ENCODE assay signal across 9 mouse cellular contexts in genomic region chr2:43989850-43990249, GRCm38 (mm10).
DNase-seq lines count a peak whose midpoint lies in the region; ATAC-seq lines count a peak whose summit lies in the region.
"Had no signal": no experiment of that assay in that cellular context is flagged by ENCODE, and none has a peak within 500 bp of the region (broad histone marks: within the 10 kb centered on the region; RNA-seq: fewer than 3 reads in every experiment).

No protein-coding gene starts in this region.

- DNase-seq in frontal cortex, postnatal 10 days (ENCODE audit: low spot score in 2 of 2), result peak; percentile 54 to 60
- peak; percentile 75 to 85 for DNase-seq in left cerebral cortex, adult 18-20 months (ENCODE audit: low spot score in 2 of 2)
- DNase-seq in right cerebral cortex, postnatal 10 days (ENCODE audit: low spot score in 2 of 2), result peak; percentile 87 to 91
- no peak for DNase-seq in lung, postnatal 4 days

- no peak overlapping the region for H3K9ac ChIP-seq in forebrain, embryonic 13.5 days
- H3K9ac ChIP-seq in forebrain, embryonic 12.5 days, result no peak overlapping the region

- 44% methylated on average over 5 of the region's 5 CpGs for WGBS in forebrain, embryonic 13.5 days
- WGBS in forebrain, embryonic 12.5 days, result 58% methylated on average over 5 of the region's 5 CpGs

- no peaks in the 10 kb centered on the region for H3K36me3 ChIP-seq in forebrain, embryonic 13.5 days (ENCODE audit: poor library complexity, severe bottlenecking)
- H3K36me3 ChIP-seq in forebrain, embryonic 12.5 days (replicated peaks), result no peaks in the 10 kb centered on the region

- H3K4me3 ChIP-seq in forebrain, embryonic 13.5 days, result no peak overlapping the region
- no peak overlapping the region for H3K4me3 ChIP-seq in forebrain, embryonic 12.5 days (replicated peaks)

- no peak overlapping the region for H3K4me2 ChIP-seq in forebrain, embryonic 13.5 days
- no peak overlapping the region for H3K4me2 ChIP-seq in forebrain, embryonic 12.5 days

- H3K27me3 ChIP-seq in forebrain, embryonic 13.5 days, result no peaks in the 10 kb centered on the region
- no peaks in the 10 kb centered on the region for H3K27me3 ChIP-seq in forebrain, embryonic 12.5 days

- peak overlapping the region; percentile 61 for H3K27ac ChIP-seq in forebrain, embryonic 13.5 days
- no peak overlapping the region for H3K27ac ChIP-seq in forebrain, embryonic 12.5 days
- H3K27ac ChIP-seq: macrophage had no signal

- no peaks in the 10 kb centered on the region for H3K9me3 ChIP-seq in forebrain, embryonic 13.5 days (replicated peaks)
- H3K9me3 ChIP-seq in forebrain, embryonic 12.5 days, result no peaks in the 10 kb centered on the region

- ATAC-seq in forebrain, embryonic 13.5 days, result peak; percentile 91
- ATAC-seq in forebrain, embryonic 12.5 days (ENCODE audit: low FRiP score), result no peak
- no peak for ATAC-seq in granulocyte monocyte progenitor cell, adult 5-6 weeks (replicated peaks; ENCODE audit: poor library complexity, severe bottlenecking)
- no peak for ATAC-seq in megakaryocyte-erythroid progenitor cell, adult 5-6 weeks (replicated peaks; ENCODE audit: low FRiP score, low TSS enrichment, poor library complexity, severe bottlenecking)

- no peaks in the 10 kb centered on the region for H3K4me1 ChIP-seq in forebrain, embryonic 13.5 days
- H3K4me1 ChIP-seq in forebrain, embryonic 12.5 days, result no peaks in the 10 kb centered on the region

Comparison
In these comparisons a context has a peak if more than half of its experiments do, and no peak if none do; other contexts are left out.
1. DNase-seq: peak in frontal cortex, postnatal 10 days (2 of 2), left cerebral cortex, adult 18-20 months (2 of 2) and right cerebral cortex, postnatal 10 days (2 of 2); none in lung, postnatal 4 days (0 of 2).